Mouse (Mus musculus): ENCODE results near the gene Alox8. TPM values are rescaled to one million over a fixed set of nuclear protein-coding genes. Genes with fewer than 3 reads are reported as not detected.
A peak's percentile ranks its signal among the peaks of the same experiment; 100 is the strongest.

The Alox8 gene
- polyA plus RNA-seq, 2 experiments: 0.04 to 0.15 TPM

GRCm38 (mm10) chr11:69171626-69172025, 26.0 kb downstream of the Alox8 start:
- Histone ChIP-seq H3K4me2 (replicated peaks; ENCODE audit: low read depth, low read length, severe bottlenecking) (no peak overlapping the region), H3K27ac (replicated peaks; ENCODE audit: low read depth, low read length) (no peak overlapping the region), H3K36me3 (ENCODE audit: control insufficient read depth, insufficient read depth, low read length) (no peaks in the 10 kb centered on the region), H3K4me3 (replicated peaks; ENCODE audit: low read length) (no peak overlapping the region), H3K4me1 (ENCODE audit: control insufficient read depth, insufficient read depth, low read length) (no peaks in the 10 kb centered on the region), H3K27me3 (ENCODE audit: control insufficient read depth, insufficient read depth, low read length) (no peaks in the 10 kb centered on the region), H3K9ac (ENCODE audit: low read depth, low read length, severe bottlenecking) (no peak overlapping the region), H3K9me3 (ENCODE audit: control insufficient read depth, low read length) (no peaks in the 10 kb centered on the region)
- WGBS: 32% methylated on average over 7 of the region's 7 CpGs
- 0 out of 2 replicates have a peak, but pooled peaks have one; percentile 15 for TF ChIP-seq POLR2A (IDR thresholded peaks at IDR 0.05; ENCODE audit: borderline replicate concordance, extremely low read depth, insufficient read depth, insufficient read length)
- ATAC-seq (ENCODE audit: low FRiP score, low read depth) (no peak), DNase-seq (ENCODE audit: low spot score) (peak; percentile 67)

DNA sequence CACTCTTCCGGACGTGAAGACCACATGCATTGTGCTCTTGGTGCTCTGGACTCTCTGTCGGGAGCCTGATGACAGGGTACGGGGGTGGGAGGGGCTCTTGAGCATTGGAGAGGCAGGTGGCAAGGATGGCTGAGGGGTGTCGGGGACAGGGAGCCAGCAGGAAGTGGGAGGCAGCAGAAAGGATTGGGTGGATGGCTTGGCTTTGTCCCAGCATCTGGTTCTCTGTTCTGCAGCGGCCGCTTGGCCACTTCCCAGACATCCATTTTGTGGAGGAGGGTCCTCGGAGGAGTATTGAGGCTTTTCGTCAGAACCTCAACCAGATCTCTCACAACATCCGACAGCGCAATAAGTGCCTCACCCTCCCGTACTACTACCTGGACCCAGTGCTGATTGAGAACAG, 28.3 kb downstream of the Alox8 start:
- Histone ChIP-seq H3K27ac (replicated peaks; ENCODE audit: low read depth, low read length) (no peak overlapping the region), H3K4me3 (replicated peaks; ENCODE audit: low read length) (no peak overlapping the region), H3K9me3 (ENCODE audit: control insufficient read depth, low read length) (no peaks in the 10 kb centered on the region), H3K4me2 (replicated peaks; ENCODE audit: low read depth, low read length, severe bottlenecking) (no peak overlapping the region), H3K27me3 (ENCODE audit: control insufficient read depth, insufficient read depth, low read length) (no peaks in the 10 kb centered on the region), H3K4me1 (ENCODE audit: control insufficient read depth, insufficient read depth, low read length) (no peaks in the 10 kb centered on the region), H3K36me3 (ENCODE audit: control insufficient read depth, insufficient read depth, low read length) (no peaks in the 10 kb centered on the region), H3K9ac (ENCODE audit: low read depth, low read length, severe bottlenecking) (no peak overlapping the region)
- TF ChIP-seq POLR2A (IDR thresholded peaks at IDR 0.05; ENCODE audit: borderline replicate concordance, extremely low read depth, insufficient read depth, insufficient read length): no peak
- DNase-seq (ENCODE audit: low spot score) (no peak), ATAC-seq (ENCODE audit: low FRiP score, low read depth) (no peak)
- 81% methylated on average over 12 of the region's 12 CpGs for WGBS

DNA sequence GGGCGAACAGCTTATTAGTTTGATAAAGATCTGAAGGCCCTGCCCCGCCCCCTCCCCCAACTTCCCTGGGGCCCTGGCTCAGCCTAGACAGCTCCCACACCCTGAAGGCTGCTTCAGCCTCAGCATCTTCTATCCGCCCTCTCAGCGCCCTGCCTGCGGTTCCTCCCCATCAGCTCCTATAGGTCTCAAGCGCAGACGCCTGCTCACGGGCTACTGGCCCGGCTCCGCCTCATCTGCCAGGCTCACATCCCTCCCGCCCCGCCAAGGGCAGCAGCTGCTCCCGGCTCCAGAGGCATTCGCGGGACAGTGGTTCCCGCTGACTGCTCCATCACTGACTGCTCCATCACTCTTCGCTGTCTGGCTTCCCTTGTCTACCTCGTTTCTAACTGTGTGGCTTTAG, 40.8 kb downstream of the Alox8 start, which contains the start of gene Alox12b:
Alox12b (plus strand) TSS at position 190 of the 400 bp plus-strand sequence.
- no peak for TF ChIP-seq POLR2A (IDR thresholded peaks at IDR 0.05; ENCODE audit: borderline replicate concordance, extremely low read depth, insufficient read depth, insufficient read length)
- DNase-seq (ENCODE audit: low spot score): no peak
- Histone ChIP-seq H3K36me3 (ENCODE audit: control insufficient read depth, insufficient read depth, low read length) (no peaks in the 10 kb centered on the region), H3K9me3 (ENCODE audit: control insufficient read depth, low read length) (no peaks in the 10 kb centered on the region), H3K4me1 (ENCODE audit: control insufficient read depth, insufficient read depth, low read length) (no peaks in the 10 kb centered on the region), H3K27me3 (ENCODE audit: control insufficient read depth, insufficient read depth, low read length) (peaks cover 21% of the 10 kb centered on the region), H3K4me3 (replicated peaks; ENCODE audit: low read length) (no peak within 1 kb of the TSS), H3K9ac (ENCODE audit: low read depth, low read length, severe bottlenecking) (peak within 1 kb of the TSS; percentile 21), H3K27ac (replicated peaks; ENCODE audit: low read depth, low read length) (no peak within 1 kb of the TSS), H3K4me2 (replicated peaks; ENCODE audit: low read depth, low read length, severe bottlenecking) (0 out of 2 replicates have a peak within 1 kb of the TSS, but pooled peaks have one; percentile 13)
- 3% methylated on average over 18 of the region's 18 CpGs for WGBS
- ATAC-seq (ENCODE audit: low FRiP score, low read depth): peak; percentile 60

DNA sequence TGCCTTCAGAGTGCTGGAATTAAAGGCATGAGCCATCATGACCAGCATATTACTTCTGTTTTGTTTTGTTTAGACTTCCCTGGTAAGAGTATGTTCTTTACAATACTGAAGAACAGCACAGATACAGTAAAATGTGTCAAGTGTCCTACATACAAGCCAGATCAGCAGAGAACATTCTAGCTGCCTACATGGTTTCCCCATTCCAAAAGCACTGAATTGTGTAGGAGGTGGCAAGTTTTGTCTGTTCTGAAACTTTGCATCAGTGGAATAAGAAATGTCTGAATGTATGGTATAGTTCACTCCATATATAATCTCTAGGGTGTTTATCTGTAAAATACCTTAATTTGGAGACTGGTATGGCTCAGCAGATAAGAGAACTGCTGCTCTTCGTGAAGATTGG, 42.3 kb downstream of the Alox8 start:
- DNase-seq (ENCODE audit: low spot score) (no peak), ATAC-seq (ENCODE audit: low FRiP score, low read depth) (no peak)
- H3K9ac ChIP-seq (ENCODE audit: low read depth, low read length, severe bottlenecking): no peak overlapping the region
- H3K4me3 ChIP-seq (replicated peaks; ENCODE audit: low read length): no peak overlapping the region
- H3K27me3 ChIP-seq (ENCODE audit: control insufficient read depth, insufficient read depth, low read length): peaks cover 21% of the 10 kb centered on the region
- no peaks in the 10 kb centered on the region for H3K9me3 ChIP-seq (ENCODE audit: control insufficient read depth, low read length)
- H3K4me1 ChIP-seq (ENCODE audit: control insufficient read depth, insufficient read depth, low read length): no peaks in the 10 kb centered on the region
- no peak overlapping the region for H3K4me2 ChIP-seq (replicated peaks; ENCODE audit: low read depth, low read length, severe bottlenecking)
- no peak for TF ChIP-seq POLR2A (IDR thresholded peaks at IDR 0.05; ENCODE audit: borderline replicate concordance, extremely low read depth, insufficient read depth, insufficient read length)
- no peaks in the 10 kb centered on the region for H3K36me3 ChIP-seq (ENCODE audit: control insufficient read depth, insufficient read depth, low read length)
- 63% methylated on average over 1 of the region's 1 CpGs for WGBS
- H3K27ac ChIP-seq (replicated peaks; ENCODE audit: low read depth, low read length): no peak overlapping the region

DNA sequence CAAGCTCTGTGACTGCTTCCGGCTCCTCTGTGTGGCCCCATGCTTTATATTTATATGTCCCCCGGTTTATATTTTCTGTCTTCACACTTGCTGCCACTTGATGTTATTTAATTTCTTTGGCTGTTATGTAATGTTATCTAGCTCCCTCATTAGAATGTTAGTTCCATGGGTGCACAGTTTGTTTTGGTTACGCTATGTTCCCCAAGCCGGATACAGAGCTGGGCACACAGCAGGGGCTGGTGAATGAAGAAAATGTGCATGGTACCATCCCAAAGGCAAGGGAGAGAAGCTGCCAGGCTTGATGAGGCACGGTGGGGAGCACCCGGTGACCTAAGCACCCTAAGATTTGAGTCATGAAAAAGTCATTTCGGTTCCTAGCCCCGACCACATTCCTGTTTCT, 43.8 kb downstream of the Alox8 start:
- no peak for ATAC-seq (ENCODE audit: low FRiP score, low read depth)
- Histone ChIP-seq H3K4me3 (replicated peaks; ENCODE audit: low read length) (no peak overlapping the region), H3K27ac (replicated peaks; ENCODE audit: low read depth, low read length) (no peak overlapping the region), H3K4me1 (ENCODE audit: control insufficient read depth, insufficient read depth, low read length) (no peaks in the 10 kb centered on the region), H3K9me3 (ENCODE audit: control insufficient read depth, low read length) (no peaks in the 10 kb centered on the region), H3K36me3 (ENCODE audit: control insufficient read depth, insufficient read depth, low read length) (no peaks in the 10 kb centered on the region), H3K27me3 (ENCODE audit: control insufficient read depth, insufficient read depth, low read length) (peaks cover 21% of the 10 kb centered on the region), H3K9ac (ENCODE audit: low read depth, low read length, severe bottlenecking) (no peak overlapping the region), H3K4me2 (replicated peaks; ENCODE audit: low read depth, low read length, severe bottlenecking) (no peak overlapping the region)
- DNase-seq (ENCODE audit: low spot score): no peak
- 85% methylated on average over 8 of the region's 8 CpGs for WGBS
- no peak for TF ChIP-seq POLR2A (IDR thresholded peaks at IDR 0.05; ENCODE audit: borderline replicate concordance, extremely low read depth, insufficient read depth, insufficient read length)

DNA sequence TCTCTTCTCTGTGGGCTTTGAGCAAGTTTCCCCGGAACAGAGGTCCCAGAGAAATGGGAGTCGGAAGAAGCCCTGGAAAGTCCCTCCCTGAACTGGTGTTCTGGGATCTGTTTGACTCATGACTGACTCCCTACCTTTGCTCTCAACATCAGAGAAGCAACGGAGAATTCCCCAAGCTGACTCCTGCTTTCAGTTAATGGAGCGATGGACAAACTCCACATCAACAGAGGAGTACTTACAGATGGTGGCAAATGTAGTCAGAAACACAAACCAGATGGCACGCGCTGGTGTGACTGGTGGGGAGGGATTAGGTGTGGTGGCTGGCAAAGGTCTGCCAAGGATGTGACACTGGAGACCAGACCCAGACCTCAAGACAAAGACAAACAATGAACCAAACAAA, 46.6 kb downstream of the Alox8 start:
- no peak for DNase-seq (ENCODE audit: low spot score)
- no peaks in the 10 kb centered on the region for H3K4me1 ChIP-seq (ENCODE audit: control insufficient read depth, insufficient read depth, low read length)

More for the DNA sequence above, 46.6 kb downstream of the Alox8 start:
- H3K27me3 ChIP-seq (ENCODE audit: control insufficient read depth, insufficient read depth, low read length): no peaks in the 10 kb centered on the region
- peak overlapping the region; percentile 53 for H3K4me2 ChIP-seq (replicated peaks; ENCODE audit: low read depth, low read length, severe bottlenecking)
- no peaks in the 10 kb centered on the region for H3K36me3 ChIP-seq (ENCODE audit: control insufficient read depth, insufficient read depth, low read length)
- peak overlapping the region; percentile 21 for H3K4me3 ChIP-seq (replicated peaks; ENCODE audit: low read length)
- TF ChIP-seq POLR2A (IDR thresholded peaks at IDR 0.05; ENCODE audit: borderline replicate concordance, extremely low read depth, insufficient read depth, insufficient read length): no peak
- H3K9me3 ChIP-seq (ENCODE audit: control insufficient read depth, low read length): no peaks in the 10 kb centered on the region
- no peak overlapping the region for H3K27ac ChIP-seq (replicated peaks; ENCODE audit: low read depth, low read length)
- ATAC-seq (ENCODE audit: low FRiP score, low read depth): no peak
- 28% methylated on average over 6 of the region's 6 CpGs for WGBS
- H3K9ac ChIP-seq (ENCODE audit: low read depth, low read length, severe bottlenecking): no peak overlapping the region; the same call in 1 of the 2 replicates
